Mouse (Mus musculus) ES-Bruce4 (cell line): ENCODE results near the gene Olfr1196.

Source experiments
- CTCF ChIP-seq: IDR thresholded peaks from one replicate; pipeline ENCODE4 v1.8.1; 2011; ENCODE audit warnings: low read depth, low read length
- POLR2A ChIP-seq: IDR thresholded peaks from one replicate; pipeline ENCODE4 v1.8.1; 2011; ENCODE audit warnings: low read length; ENCODE audit not compliant: insufficient read depth

- TF ChIP-seq CTCF = no peak
- TF ChIP-seq POLR2A = no peak
Observed at GRCm38 (mm10) chr2:88732266-88732665, 27.9 kb upstream of the Olfr1196 start, which contains the start of gene Olfr1197.
